Mouse (Mus musculus): ENCODE measurements around the gene 2410131K14Rik.

GRCm38 (mm10) chr5:118261181-118261580 is 16.2 kb downstream of the 2410131K14Rik start:
- TF ChIP-seq CTCF (IDR thresholded peaks at IDR 0.05; ENCODE audit: low read depth, low read length), result no peak
- TF ChIP-seq EP300 (IDR thresholded peaks at IDR 0.05; ENCODE audit: insufficient read depth, low read depth, low read length), result no peak
- no peak for TF ChIP-seq POLR2A (IDR thresholded peaks at IDR 0.05; ENCODE audit: insufficient read depth, low read length)
